Mouse (Mus musculus): Measurements from ENCODE around the gene Arl4d.

Gene Arl4d

GRCm38 (mm10) chr11:101677655-101678054, 12.3 kb downstream of the Arl4d start:
- no peak for DNase-seq (ENCODE audit: low read depth, low spot score)

GRCm38 (mm10) chr11:101678770-101679169, 13.4 kb downstream of the Arl4d start:
- DNase-seq (ENCODE audit: low read depth, low spot score): no peak

- DNase-seq (ENCODE audit: low read depth, low spot score): no peak
Measured at GRCm38 (mm10) chr11:101679907-101680306, 14.6 kb downstream of the Arl4d start.

- no peak for DNase-seq (ENCODE audit: low read depth, low spot score)
Measured at GRCm38 (mm10) chr11:101680634-101681325, 15.4 kb downstream of the Arl4d start.

- no peak for DNase-seq (ENCODE audit: low read depth, low spot score)
Measured at GRCm38 (mm10) chr11:101681968-101682367, 16.6 kb downstream of the Arl4d start.

GRCm38 (mm10) chr11:101682410-101682960, 17.1 kb downstream of the Arl4d start:
- DNase-seq (ENCODE audit: low read depth, low spot score): no peak

GRCm38 (mm10) chr11:101687351-101688301, 22.3 kb downstream of the Arl4d start:
- no peak for DNase-seq (ENCODE audit: low read depth, low spot score)

GRCm38 (mm10) chr11:101689701-101690113, 24.4 kb downstream of the Arl4d start:
- no peak for DNase-seq (ENCODE audit: low read depth, low spot score)

- DNase-seq (ENCODE audit: low read depth, low spot score): no peak
Measured at GRCm38 (mm10) chr11:101690326-101690725, 25.0 kb downstream of the Arl4d start.

GRCm38 (mm10) chr11:101695906-101696661, 30.7 kb downstream of the Arl4d start:
- no peak for DNase-seq (ENCODE audit: low read depth, low spot score)

GRCm38 (mm10) chr11:101697156-101697861, 32.0 kb downstream of the Arl4d start:
- DNase-seq (ENCODE audit: low read depth, low spot score): no peak

- no peak for DNase-seq (ENCODE audit: low read depth, low spot score)
Measured at GRCm38 (mm10) chr11:101698114-101698513, 32.8 kb downstream of the Arl4d start.

- no peak for DNase-seq (ENCODE audit: low read depth, low spot score)
Measured at GRCm38 (mm10) chr11:101699556-101699955, 34.2 kb downstream of the Arl4d start.

- DNase-seq (ENCODE audit: low read depth, low spot score): no peak
Measured at GRCm38 (mm10) chr11:101699991-101700390, 34.6 kb downstream of the Arl4d start.

- no peak for DNase-seq (ENCODE audit: low read depth, low spot score)
Measured at GRCm38 (mm10) chr11:101700446-101700845, 35.1 kb downstream of the Arl4d start.

- no peak for DNase-seq (ENCODE audit: low read depth, low spot score)
Measured at GRCm38 (mm10) chr11:101704081-101704480, 38.7 kb downstream of the Arl4d start.

- no peak for DNase-seq (ENCODE audit: low read depth, low spot score)
Measured at GRCm38 (mm10) chr11:101706764-101707448, 41.6 kb downstream of the Arl4d start.

GRCm38 (mm10) chr11:101708482-101708881, 43.1 kb downstream of the Arl4d start:
- DNase-seq (ENCODE audit: low read depth, low spot score): no peak

GRCm38 (mm10) chr11:101712811-101713210, 47.5 kb downstream of the Arl4d start:
- DNase-seq (ENCODE audit: low read depth, low spot score): no peak

GRCm38 (mm10) chr11:101714012-101714411, 48.7 kb downstream of the Arl4d start:
- DNase-seq (ENCODE audit: low read depth, low spot score): no peak

Data from retina, adult 2 months (tissue).